Mouse (Mus musculus): ENCODE data around the gene Cryzl1. TPM values are rescaled to one million over a fixed set of nuclear protein-coding genes. Genes with fewer than 3 reads are reported as not detected.
A peak's percentile ranks its signal among the peaks of the same experiment; 100 is the strongest.

Cryzl1 gene
- polyA plus RNA-seq, 1 experiment from 2014 or later, result 45.2 TPM

- no peak overlapping the region for H3K9ac ChIP-seq (ENCODE audit: low read length)
- no peak overlapping the region for H3K4me3 ChIP-seq (ENCODE audit: low read depth, low read length)
- ATAC-seq (ENCODE audit: low FRiP score, low TSS enrichment), result peak; percentile 90
- no peaks in the 10 kb centered on the region for H3K27me3 ChIP-seq (ENCODE audit: control insufficient read depth, insufficient read depth, low read length)
- peak; percentile 81 for DNase-seq (ENCODE audit: low spot score)
- no peaks in the 10 kb centered on the region for H3K9me3 ChIP-seq (ENCODE audit: control insufficient read depth, low read length)
- H3K36me3 ChIP-seq (ENCODE audit: control insufficient read depth, insufficient read depth, low read length), result peaks cover 4% of the 10 kb centered on the region; the same call in 1 of the 2 replicates
- no peak overlapping the region for H3K4me2 ChIP-seq (replicated peaks; ENCODE audit: low read depth)
- H3K4me1 ChIP-seq (replicated peaks; ENCODE audit: control insufficient read depth, insufficient read depth), result no peaks in the 10 kb centered on the region
- TF ChIP-seq CTCF (IDR thresholded peaks at IDR 0.05; ENCODE audit: low read depth), result peak; percentile 97
- TF ChIP-seq EP300 (optimal IDR thresholded peaks at IDR 0.05), result no peak
- H3K27ac ChIP-seq (replicated peaks), result no peak overlapping the region
- WGBS, result 23% methylated on average over 14 of the region's 14 CpGs
Measured at GRCm38 (mm10) chr16:91694455-91695084, 34.2 kb downstream of the Cryzl1 start.

GRCm38 (mm10) chr16:91689791-91690190, 39.0 kb downstream of the Cryzl1 start:
- no peaks in the 10 kb centered on the region for H3K4me1 ChIP-seq (replicated peaks; ENCODE audit: control insufficient read depth, insufficient read depth)
- H3K4me3 ChIP-seq (ENCODE audit: low read depth, low read length), result no peak overlapping the region
- no peak overlapping the region for H3K27ac ChIP-seq (replicated peaks)
- no peaks in the 10 kb centered on the region for H3K27me3 ChIP-seq (ENCODE audit: control insufficient read depth, insufficient read depth, low read length)
- H3K4me2 ChIP-seq (replicated peaks; ENCODE audit: low read depth), result no peak overlapping the region
- H3K36me3 ChIP-seq (ENCODE audit: control insufficient read depth, insufficient read depth, low read length), result no peaks in the 10 kb centered on the region
- TF ChIP-seq EP300 (optimal IDR thresholded peaks at IDR 0.05), result no peak
- no peak for TF ChIP-seq CTCF (IDR thresholded peaks at IDR 0.05; ENCODE audit: low read depth)
- H3K9ac ChIP-seq (ENCODE audit: low read length), result no peak overlapping the region
- DNase-seq (ENCODE audit: low spot score) (no peak), ATAC-seq (ENCODE audit: low FRiP score, low TSS enrichment) (no peak)
- no peaks in the 10 kb centered on the region for H3K9me3 ChIP-seq (ENCODE audit: control insufficient read depth, low read length)
- 50% methylated on average over 7 of the region's 7 CpGs for WGBS

- DNase-seq (ENCODE audit: low spot score), result peak; percentile 97
- Histone ChIP-seq H3K36me3 (ENCODE audit: control insufficient read depth, insufficient read depth, low read length) (no peaks in the 10 kb centered on the region), H3K9ac (ENCODE audit: low read length) (peak within 1 kb of the TSS; percentile 89), H3K4me3 (ENCODE audit: low read depth, low read length) (peak within 1 kb of the TSS; percentile 78), H3K27me3 (ENCODE audit: control insufficient read depth, insufficient read depth, low read length) (no peaks in the 10 kb centered on the region), H3K4me2 (replicated peaks; ENCODE audit: low read depth) (peak within 1 kb of the TSS; percentile 98), H3K4me1 (replicated peaks; ENCODE audit: control insufficient read depth, insufficient read depth) (no peaks in the 10 kb centered on the region), H3K9me3 (ENCODE audit: control insufficient read depth, low read length) (no peaks in the 10 kb centered on the region), H3K27ac (replicated peaks) (peak within 1 kb of the TSS; percentile 83)
- TF ChIP-seq CTCF (IDR thresholded peaks at IDR 0.05; ENCODE audit: low read depth) (no peak), EP300 (optimal IDR thresholded peaks at IDR 0.05) (no peak)
- WGBS, result under 1% methylated on average over 70 of the region's 71 CpGs
- ATAC-seq (ENCODE audit: low FRiP score, low TSS enrichment), result peak; percentile 98
Measured at GRCm38 (mm10) chr16:91688619-91689334, 40.0 kb downstream of the Cryzl1 start, which contains the start of gene Donson. Gene Donson, minus strand, starts transcription at chr16:91688770.

GRCm38 (mm10) chr16:91688023-91688618, 40.7 kb downstream of the Cryzl1 start:
- TF ChIP-seq CTCF (IDR thresholded peaks at IDR 0.05; ENCODE audit: low read depth) (no peak), EP300 (optimal IDR thresholded peaks at IDR 0.05) (no peak)
- H3K27me3 ChIP-seq (ENCODE audit: control insufficient read depth, insufficient read depth, low read length), result no peaks in the 10 kb centered on the region
- WGBS, result 1% methylated on average over 49 of the region's 51 CpGs
- H3K4me1 ChIP-seq (replicated peaks; ENCODE audit: control insufficient read depth, insufficient read depth), result no peaks in the 10 kb centered on the region
- no peaks in the 10 kb centered on the region for H3K9me3 ChIP-seq (ENCODE audit: control insufficient read depth, low read length)
- no peaks in the 10 kb centered on the region for H3K36me3 ChIP-seq (ENCODE audit: control insufficient read depth, insufficient read depth, low read length)
- DNase-seq (ENCODE audit: low spot score) (no peak), ATAC-seq (ENCODE audit: low FRiP score, low TSS enrichment) (peak; percentile 24; the same call in 1 of the 2 replicates)
- H3K4me2 ChIP-seq (replicated peaks; ENCODE audit: low read depth), result peak overlapping the region; percentile 98
- H3K9ac ChIP-seq (ENCODE audit: low read length), result peak overlapping the region; percentile 89
- peak overlapping the region; percentile 53 for H3K27ac ChIP-seq (replicated peaks)
- H3K4me3 ChIP-seq (ENCODE audit: low read depth, low read length), result peak overlapping the region; percentile 78

GRCm38 (mm10) chr16:91686369-91686768, 42.4 kb downstream of the Cryzl1 start:
- no peaks in the 10 kb centered on the region for H3K9me3 ChIP-seq (ENCODE audit: control insufficient read depth, low read length)
- no peaks in the 10 kb centered on the region for H3K4me1 ChIP-seq (replicated peaks; ENCODE audit: control insufficient read depth, insufficient read depth)
- TF ChIP-seq CTCF (IDR thresholded peaks at IDR 0.05; ENCODE audit: low read depth) (no peak), EP300 (optimal IDR thresholded peaks at IDR 0.05) (no peak)
- H3K36me3 ChIP-seq (ENCODE audit: control insufficient read depth, insufficient read depth, low read length), result no peaks in the 10 kb centered on the region
- no peak overlapping the region for H3K9ac ChIP-seq (ENCODE audit: low read length)
- ATAC-seq (ENCODE audit: low FRiP score, low TSS enrichment) (no peak), DNase-seq (ENCODE audit: low spot score) (no peak)
- no peak overlapping the region for H3K4me3 ChIP-seq (ENCODE audit: low read depth, low read length)
- no peak overlapping the region for H3K27ac ChIP-seq (replicated peaks)
- WGBS, result 54% methylated on average over 5 of the region's 5 CpGs
- no peak overlapping the region for H3K4me2 ChIP-seq (replicated peaks; ENCODE audit: low read depth)
- no peaks in the 10 kb centered on the region for H3K27me3 ChIP-seq (ENCODE audit: control insufficient read depth, insufficient read depth, low read length)

Measured in stomach, postnatal 0 days (tissue).